Mouse (Mus musculus): Measurements from ENCODE around the gene Brap. TPM values are rescaled to one million over a fixed set of nuclear protein-coding genes. Genes with fewer than 3 reads are reported as not detected.
A peak's percentile ranks its signal among the peaks of the same experiment; 100 is the strongest.

Brap gene
- polyA plus RNA-seq, 1 experiment, result 41.5 TPM

DNA sequence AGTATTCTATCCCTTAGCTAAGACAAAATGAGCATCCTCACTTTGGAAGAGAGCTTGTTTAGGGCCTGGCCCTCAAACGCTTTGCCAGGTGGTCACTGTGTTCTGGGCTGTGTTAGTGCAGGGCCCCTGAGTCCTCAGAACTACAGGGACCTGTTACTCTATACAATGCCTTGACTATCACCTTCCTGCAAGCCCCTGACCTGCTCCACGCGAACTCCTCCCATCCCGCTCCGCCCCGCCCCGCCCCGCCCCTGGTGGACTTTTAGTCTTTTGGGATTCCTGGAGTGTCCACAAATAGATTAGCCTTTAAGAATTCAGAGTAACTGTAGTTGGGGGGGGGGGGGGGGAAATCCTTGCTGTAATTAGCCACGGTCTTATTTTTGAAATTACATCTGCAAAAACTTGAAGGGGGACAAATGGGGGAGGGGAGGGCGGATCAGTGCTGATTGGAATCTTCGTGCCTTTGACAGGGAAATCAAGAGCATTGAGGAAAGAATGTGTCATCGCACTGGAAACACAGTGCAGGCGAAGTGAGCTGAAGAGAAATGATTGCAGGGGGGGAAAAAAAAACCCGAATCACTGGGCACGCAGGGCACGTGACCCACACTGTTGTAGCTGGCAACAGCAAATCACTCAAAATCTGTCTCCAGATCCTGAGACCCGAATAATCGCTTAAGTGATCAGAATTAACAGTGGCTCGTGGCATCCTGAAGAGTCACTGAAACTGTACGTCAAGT, 44.3 kb downstream of the Brap start:
- DNase-seq (ENCODE audit: low read depth), result peak; percentile 65
- TF ChIP-seq POLR2A (IDR thresholded peaks at IDR 0.05; ENCODE audit: borderline replicate concordance, extremely low read depth, insufficient read depth, insufficient read length, poor library complexity, severe bottlenecking) (no peak), CTCF (IDR thresholded peaks at IDR 0.05; ENCODE audit: borderline replicate concordance, extremely low read depth, insufficient read depth, insufficient read length) (no peak)

GRCm38 (mm10) chr5:121710402-121710801, 50.0 kb downstream of the Brap start:
- no peak for DNase-seq (ENCODE audit: low read depth)
- TF ChIP-seq CTCF (IDR thresholded peaks at IDR 0.05; ENCODE audit: borderline replicate concordance, extremely low read depth, insufficient read depth, insufficient read length) (no peak), POLR2A (IDR thresholded peaks at IDR 0.05; ENCODE audit: borderline replicate concordance, extremely low read depth, insufficient read depth, insufficient read length, poor library complexity, severe bottlenecking) (no peak)

- TF ChIP-seq POLR2A (IDR thresholded peaks at IDR 0.05; ENCODE audit: borderline replicate concordance, extremely low read depth, insufficient read depth, insufficient read length, poor library complexity, severe bottlenecking) (no peak), CTCF (IDR thresholded peaks at IDR 0.05; ENCODE audit: borderline replicate concordance, extremely low read depth, insufficient read depth, insufficient read length) (no peak)
- DNase-seq (ENCODE audit: low read depth), result no peak
Measured at GRCm38 (mm10) chr5:121710851-121711173, 50.4 kb downstream of the Brap start.

DNA sequence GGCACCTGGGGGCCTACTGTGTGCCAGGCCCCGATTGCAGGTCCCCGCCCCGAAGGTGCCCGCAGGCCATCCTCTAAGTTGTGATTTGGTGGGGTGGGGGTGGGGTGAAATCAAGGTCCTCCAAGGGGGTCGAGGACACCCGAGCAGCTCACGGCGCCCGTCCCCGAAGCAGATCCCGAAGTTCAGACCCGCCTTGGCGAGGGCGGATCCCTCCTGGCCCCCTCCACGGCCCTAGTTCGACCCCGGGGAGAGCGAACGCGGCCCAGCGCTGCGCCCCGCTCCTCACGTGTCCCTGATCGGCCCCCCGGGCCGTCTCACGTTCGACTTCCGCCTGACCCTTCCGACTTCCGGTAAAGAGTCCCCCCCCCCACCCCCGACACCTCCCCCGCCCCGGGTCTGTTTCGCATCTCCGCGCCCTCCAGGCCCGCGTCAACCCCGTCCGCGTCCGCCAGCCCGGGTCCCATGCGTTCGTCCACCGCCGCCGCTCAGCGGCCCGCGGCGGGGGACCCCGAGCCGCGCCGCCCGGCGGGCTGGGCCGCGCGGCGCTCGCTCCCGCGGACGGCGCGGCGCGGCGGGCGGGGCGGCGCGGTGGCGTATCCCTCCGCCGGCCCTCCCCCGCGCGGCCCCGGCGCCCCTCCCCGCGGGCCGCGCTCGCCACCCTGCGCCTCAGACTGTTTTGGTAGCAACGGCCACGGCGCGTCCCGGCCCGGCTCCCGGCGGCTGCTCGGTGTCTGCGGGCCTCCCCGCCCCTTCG, 51.0 kb downstream of the Brap start, which contains the start of gene Atxn2:
Atxn2 (plus strand) TSS at position 164 of the 754 bp plus-strand sequence.
- DNase-seq (ENCODE audit: low read depth), result peak; percentile 90

DNA sequence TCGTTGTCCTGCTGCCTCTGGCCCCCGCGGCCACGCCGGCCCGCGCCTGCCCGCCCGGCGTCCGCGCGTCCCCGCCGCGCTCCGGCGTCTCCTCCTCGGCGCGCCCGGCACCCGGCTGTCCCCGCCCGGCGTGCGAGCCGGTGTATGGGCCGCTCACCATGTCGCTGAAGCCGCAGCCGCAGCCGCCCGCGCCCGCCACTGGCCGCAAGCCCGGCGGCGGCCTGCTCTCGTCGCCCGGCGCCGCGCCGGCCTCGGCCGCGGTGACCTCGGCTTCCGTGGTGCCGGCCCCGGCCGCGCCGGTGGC, 51.5 kb downstream of the Brap start:
- TF ChIP-seq POLR2A (IDR thresholded peaks at IDR 0.05; ENCODE audit: borderline replicate concordance, extremely low read depth, insufficient read depth, insufficient read length, poor library complexity, severe bottlenecking), result no peak
- TF ChIP-seq CTCF (IDR thresholded peaks at IDR 0.05; ENCODE audit: borderline replicate concordance, extremely low read depth, insufficient read depth, insufficient read length), result no peak
- DNase-seq (ENCODE audit: low read depth), result no peak

More for the DNA sequence above, 51.0 kb downstream of the Brap start, which contains the start of gene Atxn2:
- TF ChIP-seq POLR2A (IDR thresholded peaks at IDR 0.05; ENCODE audit: borderline replicate concordance, extremely low read depth, insufficient read depth, insufficient read length, poor library complexity, severe bottlenecking) (peak; percentile 96), CTCF (IDR thresholded peaks at IDR 0.05; ENCODE audit: borderline replicate concordance, extremely low read depth, insufficient read depth, insufficient read length) (no peak)

DNA sequence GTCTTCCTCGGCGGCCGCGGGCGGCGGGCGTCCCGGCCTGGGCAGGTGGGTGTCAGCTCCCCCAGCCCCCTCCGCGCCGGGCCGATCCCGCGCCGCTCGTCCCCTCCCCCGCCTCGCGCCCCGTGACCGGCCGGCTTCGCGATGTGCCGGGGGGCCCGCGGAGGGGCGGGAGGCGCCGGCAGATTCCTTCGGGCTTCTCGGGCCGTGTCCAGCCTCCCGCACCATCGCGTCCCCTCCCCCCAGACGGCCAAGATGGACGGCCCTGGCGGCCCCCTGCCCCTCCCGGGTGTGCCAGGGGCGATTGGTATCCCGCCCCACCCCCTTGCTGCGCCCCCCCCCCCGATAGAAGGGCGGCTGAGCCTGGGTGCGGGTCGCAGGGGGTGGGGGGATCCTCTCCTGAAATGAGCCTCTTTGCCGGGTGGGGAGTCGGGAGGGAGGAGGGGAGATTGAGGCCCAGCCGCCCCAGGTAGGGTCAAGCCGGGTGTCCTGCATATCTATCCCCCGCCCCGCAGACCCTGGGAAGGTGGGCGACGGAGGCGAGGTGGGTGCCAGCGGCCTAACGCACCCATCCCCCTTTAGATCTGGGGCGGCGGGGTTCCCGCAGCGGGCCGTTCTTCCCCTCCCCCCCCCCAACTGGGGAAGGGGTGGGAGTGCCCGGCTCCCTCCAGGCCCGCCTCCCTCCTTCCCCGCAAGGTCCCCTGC, 52.0 kb downstream of the Brap start:
- TF ChIP-seq POLR2A (IDR thresholded peaks at IDR 0.05; ENCODE audit: borderline replicate concordance, extremely low read depth, insufficient read depth, insufficient read length, poor library complexity, severe bottlenecking) (no peak), CTCF (IDR thresholded peaks at IDR 0.05; ENCODE audit: borderline replicate concordance, extremely low read depth, insufficient read depth, insufficient read length) (no peak)
- peak; percentile 37 for DNase-seq (ENCODE audit: low read depth)

- TF ChIP-seq CTCF (IDR thresholded peaks at IDR 0.05; ENCODE audit: borderline replicate concordance, extremely low read depth, insufficient read depth, insufficient read length), result no peak
- no peak for TF ChIP-seq POLR2A (IDR thresholded peaks at IDR 0.05; ENCODE audit: borderline replicate concordance, extremely low read depth, insufficient read depth, insufficient read length, poor library complexity, severe bottlenecking)
Measured at GRCm38 (mm10) chr5:121712934-121713538, 52.7 kb downstream of the Brap start.

GRCm38 (mm10) chr5:121714331-121714730, 54.0 kb downstream of the Brap start:
- TF ChIP-seq CTCF (IDR thresholded peaks at IDR 0.05; ENCODE audit: borderline replicate concordance, extremely low read depth, insufficient read depth, insufficient read length) (no peak), POLR2A (IDR thresholded peaks at IDR 0.05; ENCODE audit: borderline replicate concordance, extremely low read depth, insufficient read depth, insufficient read length, poor library complexity, severe bottlenecking) (no peak)
- no peak for DNase-seq (ENCODE audit: low read depth)

More at GRCm38 (mm10) chr5:121712934-121713538, 52.7 kb downstream of the Brap start:
- DNase-seq (ENCODE audit: low read depth), result peak; percentile 75

- no peak for DNase-seq (ENCODE audit: low read depth)
- no peak for TF ChIP-seq POLR2A (IDR thresholded peaks at IDR 0.05; ENCODE audit: borderline replicate concordance, extremely low read depth, insufficient read depth, insufficient read length, poor library complexity, severe bottlenecking)
- TF ChIP-seq CTCF (IDR thresholded peaks at IDR 0.05; ENCODE audit: borderline replicate concordance, extremely low read depth, insufficient read depth, insufficient read length), result no peak
Measured at GRCm38 (mm10) chr5:121714928-121715327, 54.6 kb downstream of the Brap start.

GRCm38 (mm10) chr5:121718462-121718861, 58.1 kb downstream of the Brap start:
- no peak for TF ChIP-seq CTCF (IDR thresholded peaks at IDR 0.05; ENCODE audit: borderline replicate concordance, extremely low read depth, insufficient read depth, insufficient read length)
- no peak for TF ChIP-seq POLR2A (IDR thresholded peaks at IDR 0.05; ENCODE audit: borderline replicate concordance, extremely low read depth, insufficient read depth, insufficient read length, poor library complexity, severe bottlenecking)
- no peak for DNase-seq (ENCODE audit: low read depth)
